Mouse (Mus musculus) gastrocnemius, postnatal 36 days (tissue): ENCODE data around the gene Sorbs2. TPM values are rescaled to one million over a fixed set of nuclear protein-coding genes. Genes with fewer than 3 reads are reported as not detected.

ENCODE experiments used
- DNase-seq, 2 experiments: peaks; one replicate each; pipeline ENCODE4 v3.0.0; 2022
- intact Hi-C: fragments of 180-260 bp; cut with DNase I; formaldehyde crosslinking; loops from one replicate; pipeline ENCODE4 v1.15.1; 2025
- total RNA-seq, 2 experiments: library from RNA; stranded (reverse); gene quantifications; 2 replicates each; pipeline ENCODE4 v1.2.3; 2021

Gene Sorbs2
- total RNA-seq, 2 experiments from 2014 or later = 23.2 to 37.8 TPM

DNA sequence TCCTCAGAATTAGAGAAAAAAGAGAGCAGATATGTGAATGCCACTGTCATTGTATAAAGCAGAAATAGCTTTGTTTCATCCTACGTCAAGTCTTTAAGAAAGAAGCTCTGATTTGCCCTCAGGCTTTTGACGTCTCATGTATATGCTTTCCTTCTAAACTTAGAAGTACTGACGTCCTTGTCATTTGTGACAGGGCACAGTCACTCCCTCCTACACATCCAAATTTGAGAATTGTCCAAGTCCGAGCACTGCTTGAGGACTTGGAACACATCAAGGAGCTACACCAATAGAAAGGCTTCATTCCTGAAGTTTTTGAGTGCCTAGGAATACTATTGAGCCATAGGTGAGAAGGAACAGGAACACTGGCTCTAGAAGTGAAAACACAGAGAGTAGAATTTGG lies 165.6 kb downstream of the Sorbs2 start:
- intact Hi-C loops = no loop called here
- no peak for DNase-seq

DNA sequence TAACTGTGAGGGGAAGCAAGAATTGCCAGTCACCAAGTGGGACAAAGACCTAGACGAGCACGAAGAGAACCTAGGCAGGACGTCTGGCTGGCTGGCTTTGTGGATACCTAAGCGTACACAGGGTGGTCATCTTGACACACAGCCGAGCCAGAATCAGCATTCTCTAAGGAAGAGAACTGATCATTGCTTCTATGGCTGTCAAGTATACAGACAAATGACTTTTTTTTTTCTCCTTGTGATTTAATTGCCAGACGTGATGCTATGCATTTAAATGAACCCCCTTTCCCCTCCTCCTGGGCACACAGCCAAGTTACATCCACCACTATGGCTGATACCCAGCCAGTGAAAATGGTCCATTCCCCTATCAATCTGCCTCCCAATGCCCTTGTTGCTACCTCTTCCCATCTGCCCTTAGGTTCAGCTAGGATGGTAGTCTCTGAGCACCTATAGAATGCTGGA lies 168.3 kb downstream of the Sorbs2 start:
- no peak for DNase-seq
- intact Hi-C loops = no loop called here

DNA sequence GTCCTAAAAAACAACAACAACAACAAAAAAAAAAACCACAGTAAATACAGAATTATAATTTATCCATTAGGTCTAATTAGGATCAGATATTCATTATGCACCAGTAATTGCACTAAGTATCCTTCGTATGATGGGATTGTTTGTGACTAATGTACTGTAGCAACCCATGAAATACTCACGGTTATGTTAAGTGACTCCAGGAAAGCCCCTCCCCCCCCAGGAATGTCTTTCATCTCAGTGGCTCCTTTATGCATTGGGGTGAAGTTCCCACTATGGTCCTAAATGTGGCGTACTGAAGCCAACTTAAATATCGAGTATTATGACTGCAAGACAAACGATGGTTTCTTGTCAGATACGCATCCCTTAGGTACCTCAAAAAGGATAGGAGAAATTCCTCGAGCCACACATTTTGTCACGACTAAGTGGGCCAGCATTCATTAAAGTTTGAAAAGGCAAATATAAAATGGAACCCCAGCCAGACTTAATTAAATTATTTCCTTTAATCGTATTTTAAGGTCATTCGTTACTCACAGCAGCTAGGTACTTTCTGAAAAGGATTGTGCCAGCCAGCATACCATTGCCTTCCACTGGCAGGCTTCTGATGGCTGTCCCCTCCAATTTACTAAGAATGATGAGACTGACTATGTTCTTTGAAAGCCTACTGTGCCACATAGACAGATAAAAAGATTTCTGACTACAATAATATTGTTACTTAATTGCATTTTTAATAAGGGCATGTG lies 169.7 kb downstream of the Sorbs2 start:
- no peak for DNase-seq
- intact Hi-C loops = no loop called here

- intact Hi-C loops = no loop called here
- no peak for DNase-seq
Measured at GRCm38 (mm10) chr8:45677854-45678241, 170.3 kb downstream of the Sorbs2 start.

GRCm38 (mm10) chr8:45681171-45681570 lies 173.6 kb downstream of the Sorbs2 start:
- intact Hi-C loops = no loop called here

GRCm38 (mm10) chr8:45682845-45683383 lies 175.3 kb downstream of the Sorbs2 start:
- intact Hi-C loops = no loop called here

More at GRCm38 (mm10) chr8:45681171-45681570, 173.6 kb downstream of the Sorbs2 start:
- DNase-seq = no peak

DNA sequence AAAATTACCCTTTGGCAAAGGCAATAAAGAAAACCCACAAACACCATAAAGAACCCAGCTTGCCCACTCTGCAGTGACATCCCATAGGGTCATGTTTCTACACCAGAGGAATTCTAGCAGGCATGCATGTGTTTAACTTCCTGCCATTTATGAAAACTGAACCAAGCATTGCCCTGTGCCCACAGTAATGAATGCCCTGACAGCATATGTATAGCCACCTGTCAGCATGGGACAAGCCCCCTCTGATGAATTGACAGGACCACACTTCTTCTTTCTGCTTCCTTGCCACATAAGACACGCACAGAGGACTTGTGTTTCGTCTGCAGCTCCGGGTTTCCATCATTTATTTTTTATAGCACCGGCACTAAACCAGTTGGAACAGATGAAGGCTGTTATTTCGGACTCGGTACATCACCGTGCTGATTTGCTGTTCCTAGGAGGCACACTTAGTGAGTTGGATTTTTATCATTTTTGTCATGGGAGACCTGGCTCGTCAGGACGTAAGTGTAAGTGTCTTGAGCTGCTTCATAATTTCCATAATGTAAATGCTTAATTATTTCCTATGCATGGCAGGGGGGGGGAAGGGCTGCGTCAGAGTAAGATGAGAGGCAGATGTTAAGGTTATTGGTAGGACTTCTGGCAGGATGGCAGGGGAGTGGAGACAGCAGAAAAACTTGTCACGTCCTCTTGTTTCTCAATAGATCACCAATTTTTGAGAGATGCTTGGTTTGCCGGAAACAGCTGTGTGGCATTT lies 180.5 kb downstream of the Sorbs2 start:
- intact Hi-C loops = no loop called here
- DNase-seq = no peak

More at GRCm38 (mm10) chr8:45682845-45683383, 175.3 kb downstream of the Sorbs2 start:
- DNase-seq = no peak

- DNase-seq = no peak
- intact Hi-C loops = no loop called here
Measured at GRCm38 (mm10) chr8:45689611-45690207, 182.1 kb downstream of the Sorbs2 start.

DNA sequence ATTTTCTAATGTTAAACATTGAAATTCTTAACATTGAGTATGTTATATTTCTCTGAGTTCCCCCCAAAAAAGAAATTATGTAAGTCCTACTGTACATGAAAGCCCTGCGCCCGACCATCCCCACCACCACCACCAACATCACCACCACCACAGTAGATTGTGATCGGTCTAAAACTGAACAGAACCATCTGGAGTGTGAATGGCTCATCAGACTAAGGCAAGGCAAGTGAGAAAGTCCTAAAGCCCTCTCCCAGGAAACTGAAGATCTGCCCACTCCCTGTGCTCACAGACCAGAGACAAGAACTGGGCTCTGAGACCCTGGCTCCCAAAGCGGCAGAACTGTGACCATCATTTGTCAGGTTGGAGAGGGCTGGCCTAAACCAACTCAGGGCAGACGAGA lies 192.5 kb downstream of the Sorbs2 start:
- DNase-seq = no peak
- intact Hi-C loops = no loop called here

- no peak for DNase-seq
- intact Hi-C loops = no loop called here
Measured at GRCm38 (mm10) chr8:45703700-45704101, 196.1 kb downstream of the Sorbs2 start.

DNA sequence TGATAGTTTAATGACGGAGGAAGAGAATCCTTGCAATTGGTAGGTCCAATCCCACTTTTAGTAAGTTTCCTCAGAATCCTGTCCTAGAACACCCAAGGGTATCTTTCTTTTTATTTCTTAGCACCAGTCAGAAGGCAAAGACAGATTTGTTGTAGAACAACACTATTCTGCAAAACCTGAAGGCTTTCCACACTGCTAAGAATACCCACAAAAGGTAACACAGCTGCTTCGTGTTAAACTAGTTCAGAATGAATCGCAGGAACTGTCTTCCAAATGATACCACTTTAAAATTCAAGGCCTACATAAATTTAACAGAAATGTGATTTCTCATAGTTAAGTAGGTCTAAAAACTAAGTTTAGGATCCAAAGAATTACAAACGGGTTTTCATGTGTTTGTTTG lies 201.5 kb downstream of the Sorbs2 start:
- DNase-seq = no peak
- intact Hi-C loops = no loop called here

GRCm38 (mm10) chr8:45709734-45710133 lies 202.1 kb downstream of the Sorbs2 start:
- DNase-seq = no peak
- intact Hi-C loops = loop anchor here (5.0 kb wide), 1 partner anchor 48 kb away; no protein-coding TSS in a partner anchor

DNA sequence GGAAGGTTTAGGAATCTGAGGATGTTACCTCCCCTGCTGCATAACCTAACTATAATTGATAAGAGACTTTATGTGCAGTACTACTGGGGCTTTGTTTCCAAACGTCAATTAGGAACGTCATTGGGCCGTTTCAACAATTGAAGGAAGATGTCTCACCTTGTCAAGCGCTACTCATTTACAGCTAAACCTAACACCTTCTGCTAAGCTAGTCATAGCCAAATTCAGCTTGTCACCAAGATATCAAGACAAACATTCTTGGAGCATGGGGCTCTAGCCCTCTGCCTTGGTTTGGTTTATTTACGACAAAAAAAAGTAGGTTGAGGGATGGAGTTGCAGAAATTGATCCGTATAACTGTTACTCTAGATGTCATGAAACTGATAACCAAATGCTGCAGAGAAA lies 205.0 kb downstream of the Sorbs2 start:
- no peak for DNase-seq
- intact Hi-C loops = loop anchor here (5.0 kb wide), 1 partner anchor 45 kb away; no protein-coding TSS in a partner anchor

DNA sequence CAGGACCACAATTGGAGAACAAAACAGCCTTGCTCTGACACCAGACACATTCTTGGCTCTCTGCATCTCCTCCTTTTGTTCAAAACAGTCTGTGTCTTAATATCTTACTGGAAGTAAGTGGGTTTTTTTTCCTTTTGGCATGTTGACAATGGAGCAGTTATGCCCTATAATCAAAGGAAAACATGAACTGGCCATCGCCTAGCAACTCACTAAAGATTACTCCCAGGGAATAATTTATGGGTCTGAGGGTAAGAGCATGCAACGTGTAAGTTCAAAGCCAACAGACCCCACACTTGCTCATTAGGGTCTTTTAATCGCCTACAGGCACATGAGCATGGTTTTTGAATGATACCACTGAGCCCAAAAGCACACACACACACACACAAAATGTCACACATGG lies 207.2 kb downstream of the Sorbs2 start:
- intact Hi-C loops = loop anchor here (5.0 kb wide), 1 partner anchor 42 kb away; no protein-coding TSS in a partner anchor
- no peak for DNase-seq

DNA sequence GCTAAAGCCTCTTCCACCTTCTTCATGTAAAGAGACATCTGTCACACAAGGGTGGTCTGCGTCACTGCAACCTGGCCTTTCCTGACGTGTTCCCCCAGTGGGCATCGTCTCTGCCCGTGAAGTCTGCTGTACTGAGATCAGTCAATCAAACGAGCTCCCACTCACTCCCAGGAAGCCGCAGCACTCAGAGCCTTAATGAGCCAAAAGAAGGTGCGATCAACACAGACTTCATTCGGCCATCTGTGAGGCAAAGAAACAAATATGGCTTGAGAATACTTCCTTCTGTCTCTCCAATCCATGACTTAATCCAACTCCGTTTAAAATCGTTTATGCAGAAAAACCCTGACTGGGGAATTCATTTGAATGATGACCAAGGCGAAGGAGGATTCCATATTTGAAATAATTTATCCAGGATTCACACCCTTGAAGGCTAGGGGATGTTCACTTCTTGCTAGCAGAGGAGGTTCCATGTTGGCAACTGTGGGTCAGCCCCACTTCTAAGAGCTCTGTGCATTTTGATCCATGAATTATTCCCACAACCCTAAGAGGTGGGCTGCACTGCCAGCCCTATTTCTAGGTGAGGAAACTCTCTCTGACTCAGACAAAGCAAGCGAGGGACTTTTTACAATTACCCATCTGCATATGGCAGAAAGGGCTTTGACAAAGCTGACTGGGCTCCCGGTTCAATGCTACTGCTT lies 207.9 kb downstream of the Sorbs2 start:
- intact Hi-C loops = no loop called here
- no peak for DNase-seq

GRCm38 (mm10) chr8:45719776-45720175 lies 212.2 kb downstream of the Sorbs2 start:
- intact Hi-C loops = loop anchor here (2.0 kb wide), 1 partner anchor 55 kb away; no protein-coding TSS in a partner anchor
- DNase-seq = no peak

DNA sequence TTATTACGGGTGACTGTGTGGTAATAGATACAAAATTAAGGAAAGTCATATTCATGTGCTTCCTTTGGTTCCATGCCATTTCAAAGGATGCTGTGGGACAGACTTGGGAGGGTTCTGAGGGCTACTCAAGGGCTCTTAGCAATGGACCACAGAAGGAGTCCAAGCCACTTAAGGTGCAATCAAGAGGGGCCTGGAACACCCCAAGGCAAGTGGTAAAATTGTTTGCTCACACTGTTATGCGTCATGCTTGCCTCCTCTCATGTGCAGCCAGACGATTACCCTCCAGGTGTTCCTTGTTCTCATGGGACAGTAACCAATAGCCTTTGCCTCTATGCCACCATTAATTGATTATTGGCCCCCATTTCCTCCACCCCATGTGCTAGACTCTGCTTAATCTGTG lies 216.6 kb downstream of the Sorbs2 start:
- no peak for DNase-seq

DNA sequence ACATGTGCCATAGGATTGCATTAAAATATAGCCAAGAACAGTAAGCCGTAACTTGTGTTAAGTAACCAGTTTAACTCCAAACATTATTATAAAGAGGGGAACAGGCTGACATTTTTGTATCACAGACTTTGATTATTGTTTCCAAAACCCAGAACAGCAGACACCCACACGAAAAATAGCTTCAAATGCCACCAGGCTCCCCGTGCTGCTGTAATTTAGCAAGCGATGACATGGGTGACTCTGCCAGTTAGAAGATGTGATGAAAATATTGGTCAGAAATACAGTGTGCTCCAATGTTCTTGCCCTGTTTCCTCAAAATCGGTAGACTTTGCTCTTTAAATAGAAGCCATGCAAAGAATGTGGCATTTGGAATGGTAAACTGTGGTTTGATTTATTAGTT lies 217.7 kb downstream of the Sorbs2 start:
- intact Hi-C loops = no loop called here
- no peak for DNase-seq

More for the DNA sequence above, 216.6 kb downstream of the Sorbs2 start:
- intact Hi-C loops = no loop called here

GRCm38 (mm10) chr8:45729850-45730382 lies 222.3 kb downstream of the Sorbs2 start:
- DNase-seq = no peak
- intact Hi-C loops = no loop called here

DNA sequence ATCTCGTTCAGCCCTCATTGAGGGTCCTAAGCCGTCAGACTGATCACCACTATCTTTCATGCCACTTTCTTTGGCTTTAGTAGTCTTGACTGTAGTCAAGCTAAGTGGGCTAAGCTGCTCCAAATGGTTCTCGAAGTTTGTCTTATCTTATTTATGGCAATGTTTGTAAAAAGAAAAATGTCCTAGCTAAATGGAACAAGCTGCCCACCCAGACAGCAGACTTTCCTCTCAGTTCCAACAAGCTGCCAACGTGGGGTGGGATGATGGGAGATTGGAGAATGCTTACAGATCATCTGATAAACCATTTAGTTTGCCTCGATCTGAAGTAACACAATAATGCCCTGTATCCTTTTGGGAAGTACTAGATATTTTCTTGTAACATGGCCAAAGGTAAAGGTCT lies 223.2 kb downstream of the Sorbs2 start:
- intact Hi-C loops = no loop called here
- no peak for DNase-seq
